Mouse (Mus musculus) heart, adult 2 months (tissue): Measurements from ENCODE around the gene Syngr4. TPM values are rescaled to one million over a fixed set of nuclear protein-coding genes. Genes with fewer than 3 reads are reported as not detected.

Experiments
- DNase-seq, 2 experiments: peaks; one replicate each; pipeline ENCODE4 v3.0.0; 2021
- H3K27ac ChIP-seq: fragments of 200-600 bp; 2 replicates; pipeline ENCODE4 v1.8.1; 2022
- H3K27me3 ChIP-seq: fragments of 200-500 bp; 2 replicates; pipeline ENCODE4 v1.6.1; 2012; ENCODE audit warnings: mild to moderate bottlenecking, low read length, inconsistent platforms, mixed read lengths; ENCODE audit not compliant: control insufficient read depth, insufficient read depth
- H3K36me3 ChIP-seq: fragments of 200-500 bp; 2 replicates; pipeline ENCODE4 v1.6.1; 2012; ENCODE audit warnings: low read length, inconsistent platforms; ENCODE audit not compliant: control insufficient read depth, insufficient read depth
- H3K4me1 ChIP-seq: fragments of 200-500 bp; 2 replicates; pipeline ENCODE4 v1.6.1; 2011; ENCODE audit warnings: low read length; ENCODE audit not compliant: control insufficient read depth, insufficient read depth
- H3K4me3 ChIP-seq: fragments of 200-600 bp; 2 replicates; pipeline ENCODE4 v1.8.1; 2022
- H3K79me2 ChIP-seq: fragments of 200-500 bp; replicated peaks from 2 replicates; pipeline ENCODE4 v1.6.1; 2012; ENCODE audit warnings: mild to moderate bottlenecking, inconsistent platforms, low read length, moderate library complexity, mixed read lengths; ENCODE audit not compliant: control insufficient read depth, insufficient read depth
- H3K9ac ChIP-seq: fragments of 200-500 bp; 2 replicates; pipeline ENCODE4 v1.6.1; 2012; ENCODE audit warnings: low read depth, mild to moderate bottlenecking, control low read depth, inconsistent platforms, low read length, mixed read lengths
- CTCF ChIP-seq: fragments of 200-600 bp; IDR thresholded peaks from 2 replicates; pipeline ENCODE4 v1.8.1; 2022; ENCODE audit warnings: antibody characterized with exemption, mild to moderate bottlenecking, moderate library complexity
- EP300 ChIP-seq: fragments of 200-500 bp; IDR thresholded peaks from 2 replicates; pipeline ENCODE4 v1.6.1; 2011; ENCODE audit warnings: low read depth, low read length, control low read depth; ENCODE audit not compliant: insufficient read depth
- POLR2A ChIP-seq: fragments of 200-500 bp; IDR thresholded peaks from 2 replicates; pipeline ENCODE4 v1.6.1; 2011; ENCODE audit warnings: mild to moderate bottlenecking, low read depth, low read length, control low read depth; ENCODE audit not compliant: insufficient read depth
- WGBS: fragments of 180-500 bp; shearing (Covaris S2); methylation state at CpG from one replicate; pipeline ENCODE4 v1.1.7; 2018; 5-methylcytosine and 5-hydroxymethylcytosine counted together
- intact Hi-C: fragments of 180-260 bp; cut with DNase I; formaldehyde crosslinking; loops from one replicate; pipeline ENCODE4 v1.15.1; 2025
- polyA plus RNA-seq: library from polyadenylated mRNA; depleted of rRNA; stranded (reverse); fragments of >200 nt; gene quantifications from 2 replicates; pipeline ENCODE4 v1.2.3, GENCODE M21; 2012
- total RNA-seq, 2 experiments: library from RNA; stranded (reverse); gene quantifications; 2 replicates each; pipeline ENCODE4 v1.2.3; 2021

Syngr4 gene
- total and polyA plus RNA-seq, 3 experiments, result 0.53 TPM; not detected in 2

DNA sequence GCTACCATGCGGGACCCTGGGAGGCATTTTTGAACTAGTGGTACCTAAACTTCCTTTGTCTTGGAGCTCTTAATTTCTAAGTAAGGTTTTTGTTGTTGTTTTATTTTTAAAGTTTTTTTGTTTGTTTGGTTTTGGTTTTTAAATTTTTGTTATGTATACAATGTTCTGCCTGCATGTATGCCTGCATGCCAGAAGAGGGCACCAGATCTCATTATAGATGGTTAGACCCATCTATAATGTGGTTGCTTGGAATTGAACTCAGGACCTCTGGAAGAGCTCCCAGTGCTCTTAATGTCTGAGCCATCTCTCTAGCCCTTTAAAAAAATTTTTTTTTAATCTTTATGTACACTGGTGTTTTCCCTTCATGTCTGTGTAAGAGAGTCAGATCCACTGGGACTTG is 33.2 kb upstream of the Syngr4 start:
- no peak for TF ChIP-seq POLR2A
- peak; percentile 55 for TF ChIP-seq CTCF
- intact Hi-C loops, result no loop called here
- H3K9ac ChIP-seq, result no peak overlapping the region
- WGBS, result 85% methylated on average over 1 of the region's 1 CpGs
- no peaks in the 10 kb centered on the region for H3K36me3 ChIP-seq
- no peaks in the 10 kb centered on the region for H3K27me3 ChIP-seq
- H3K27ac ChIP-seq, result no peak overlapping the region
- DNase-seq, result no peak
- H3K4me3 ChIP-seq, result no peak overlapping the region
- no peaks in the 10 kb centered on the region for H3K4me1 ChIP-seq
- no peaks in the 10 kb centered on the region for H3K79me2 ChIP-seq

DNA sequence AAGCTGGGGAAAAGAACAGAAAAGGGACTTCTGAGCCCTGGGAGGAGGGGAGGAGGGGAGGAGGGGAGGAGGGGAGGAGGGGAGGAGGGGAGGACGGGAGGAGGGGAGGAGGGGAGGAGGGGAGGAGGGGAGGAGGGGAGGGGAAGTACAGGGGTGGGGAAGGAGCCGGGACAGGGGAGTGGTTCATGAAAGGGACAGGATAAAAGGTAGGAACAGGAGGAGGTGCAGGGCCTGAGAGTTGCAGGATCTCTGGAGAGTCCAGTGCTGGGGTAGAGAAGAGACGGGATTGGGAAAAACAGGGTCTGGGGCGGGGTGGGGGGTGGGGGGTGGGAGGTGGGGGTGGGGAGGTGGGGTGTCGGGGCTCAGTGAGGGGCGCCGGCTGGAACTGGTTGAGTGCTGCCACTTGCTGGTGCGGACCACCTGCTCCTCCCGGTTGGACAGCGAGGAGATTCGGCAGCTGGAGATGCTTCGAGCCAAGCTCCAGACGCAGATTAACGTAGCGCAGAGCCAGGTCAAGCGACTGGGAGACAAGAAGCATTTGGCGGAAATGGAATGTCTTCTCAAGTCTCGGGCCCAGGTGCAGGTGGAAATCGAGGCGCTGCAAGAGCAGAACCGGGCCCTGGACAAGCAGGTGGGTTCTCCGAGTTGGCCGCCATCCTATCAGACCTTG is 32.2 kb upstream of the Syngr4 start:
- Histone ChIP-seq H3K4me1 (no peaks in the 10 kb centered on the region; the same call in 1 of the 2 replicates), H3K27ac (no peak overlapping the region), H3K4me3 (no peak overlapping the region), H3K27me3 (no peaks in the 10 kb centered on the region), H3K36me3 (no peaks in the 10 kb centered on the region), H3K9ac (no peak overlapping the region), H3K79me2 (no peaks in the 10 kb centered on the region)
- no peak for TF ChIP-seq EP300
- TF ChIP-seq POLR2A, result no peak
- no peak for TF ChIP-seq CTCF
- intact Hi-C loops, result no loop called here
- no peak for DNase-seq
- WGBS, result 27% methylated on average over 20 of the region's 23 CpGs

DNA sequence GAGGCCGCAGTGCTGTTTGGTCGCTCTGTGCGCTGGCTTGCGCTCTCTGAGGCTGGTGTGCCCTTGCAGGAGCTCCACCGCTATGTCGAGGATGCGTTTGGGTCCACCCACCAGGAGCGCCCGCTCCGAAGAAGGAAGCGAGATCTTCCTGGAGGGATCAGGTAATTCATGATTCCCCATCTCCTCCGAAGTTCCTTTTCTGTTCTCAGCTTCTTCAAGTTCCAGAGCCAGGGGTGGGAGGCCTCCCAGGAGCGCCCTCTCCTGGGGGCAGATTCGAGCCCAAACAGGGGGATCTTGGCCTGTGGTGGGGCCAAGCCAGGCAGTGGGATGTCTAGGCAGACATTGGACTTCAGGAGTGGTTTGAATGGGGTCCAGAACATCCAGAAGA is 27.9 kb upstream of the Syngr4 start:
- DNase-seq, result peak in 1 of 2 experiments; percentile 45
- H3K27ac ChIP-seq, result peak overlapping the region; percentile 94
- H3K9ac ChIP-seq, result peak overlapping the region; percentile 43
- WGBS, result 11% methylated on average over 14 of the region's 14 CpGs
- H3K4me1 ChIP-seq, result peaks cover 10% of the 10 kb centered on the region
- no peaks in the 10 kb centered on the region for H3K79me2 ChIP-seq
- intact Hi-C loops, result loop anchor here (5.0 kb wide), 1 partner anchor 207 kb away; the partner anchor contains the start of genes Rpl18 and Sphk2
- TF ChIP-seq POLR2A (no peak), CTCF (peak; percentile 47), EP300 (no peak)
- no peaks in the 10 kb centered on the region for H3K27me3 ChIP-seq
- H3K4me3 ChIP-seq, result peak overlapping the region; percentile 50
- no peaks in the 10 kb centered on the region for H3K36me3 ChIP-seq

DNA sequence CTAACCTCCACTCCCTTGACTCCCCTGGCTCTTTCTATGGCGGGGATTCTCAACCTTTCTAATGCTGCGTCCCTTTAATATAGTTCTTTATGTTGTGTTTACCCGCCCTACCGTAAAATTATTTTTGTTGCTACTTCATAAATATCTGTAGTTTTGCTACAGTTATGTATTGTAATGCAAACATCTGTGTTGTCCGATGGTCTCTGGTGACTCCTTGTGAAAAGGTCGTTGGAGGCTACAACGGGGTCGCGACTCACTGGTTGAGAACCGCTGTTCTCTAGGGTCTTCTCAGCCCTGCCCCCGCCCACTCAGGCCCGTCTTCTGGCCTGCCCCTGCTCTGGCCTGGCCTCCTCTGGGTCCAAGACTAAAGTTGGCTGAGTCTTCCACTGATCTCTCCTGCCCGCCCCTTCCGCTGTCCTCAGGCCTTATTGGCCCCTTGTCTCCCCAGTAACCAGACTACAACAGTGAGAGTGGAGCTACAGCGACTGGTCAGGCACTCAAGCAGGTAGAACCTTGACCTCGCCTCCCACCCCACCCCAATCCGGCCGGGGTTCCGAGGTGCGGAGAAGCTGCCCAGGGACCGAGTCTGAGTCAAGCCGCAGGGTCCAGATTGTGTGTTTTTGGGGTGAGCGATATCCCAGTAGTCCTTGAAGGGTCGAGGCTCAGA is 27.4 kb upstream of the Syngr4 start, which contains the start of gene Ccdc114:
Gene Ccdc114 (plus strand): TSS at position 311 of the 667 bp plus-strand sequence.
- H3K4me1 ChIP-seq, result peaks cover 11% of the 10 kb centered on the region
- no peaks in the 10 kb centered on the region for H3K27me3 ChIP-seq
- intact Hi-C loops, result loop anchor here (1.0 to 5.0 kb wide), 3 partner anchors 27 to 207 kb away; partner anchors contain the start of genes Kdelr1, Rpl18 and Sphk2
- WGBS, result 4% methylated on average over 24 of the region's 24 CpGs
- H3K36me3 ChIP-seq, result no peaks in the 10 kb centered on the region
- peak within 1 kb of the TSS; percentile 50 for H3K4me3 ChIP-seq
- TF ChIP-seq CTCF, result no peak
- TF ChIP-seq EP300, result no peak
- TF ChIP-seq POLR2A, result peak; percentile 88
- H3K79me2 ChIP-seq, result no peaks in the 10 kb centered on the region
- peak within 1 kb of the TSS; percentile 94 for H3K27ac ChIP-seq
- H3K9ac ChIP-seq, result peak within 1 kb of the TSS; percentile 81
- DNase-seq, result peak; percentile 85 to 90

DNA sequence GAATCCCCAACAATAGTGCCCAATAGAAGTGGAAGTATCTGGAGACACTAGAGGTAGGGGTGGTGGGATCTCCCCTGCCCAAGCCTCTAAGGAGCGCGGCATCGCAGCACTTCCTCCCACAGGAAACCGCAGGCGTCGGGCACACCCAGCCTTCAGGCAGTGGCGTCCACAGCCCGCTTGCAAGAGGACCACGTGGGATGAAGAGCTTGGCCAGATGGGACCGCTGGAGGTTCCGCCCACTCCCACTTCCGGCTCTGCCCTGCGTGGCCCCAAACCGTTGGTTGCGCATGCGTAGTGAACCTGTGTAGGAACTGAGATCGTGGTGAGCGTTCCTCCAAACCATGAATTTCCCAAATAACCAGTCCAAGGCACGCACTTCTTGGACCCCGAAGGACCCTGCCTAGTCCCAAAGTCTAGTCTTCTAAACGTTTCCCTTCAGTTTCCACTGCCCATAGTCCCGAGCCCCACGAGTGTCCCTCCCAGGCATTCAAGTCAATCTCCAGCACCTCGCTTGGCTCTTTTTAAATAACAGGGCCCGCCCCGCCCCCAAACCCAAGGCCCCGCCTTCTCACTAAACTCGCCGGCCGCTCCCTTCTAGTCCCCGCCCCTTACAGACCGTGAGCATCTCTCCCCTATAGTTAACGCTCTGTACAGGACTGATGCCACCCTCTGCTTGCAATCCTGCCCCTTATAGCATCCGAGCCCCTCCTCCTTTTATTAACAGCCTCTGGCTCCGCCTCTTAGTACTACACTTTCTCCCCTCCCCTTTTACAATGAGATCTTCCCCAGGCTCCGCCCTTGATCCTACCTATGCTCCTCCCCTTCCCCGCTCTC is 26.6 kb upstream of the Syngr4 start:
- H3K27me3 ChIP-seq, result no peaks in the 10 kb centered on the region
- H3K9ac ChIP-seq, result peak overlapping the region; percentile 71
- TF ChIP-seq POLR2A (peak; percentile 81), CTCF (no peak), EP300 (peak; percentile 87)
- under 1% methylated on average over 37 of the region's 37 CpGs for WGBS
- DNase-seq, result peak; percentile 94 to 97
- no peaks in the 10 kb centered on the region for H3K36me3 ChIP-seq
- H3K27ac ChIP-seq, result peak overlapping the region; percentile 94
- H3K4me1 ChIP-seq, result peaks cover 11% of the 10 kb centered on the region
- no peaks in the 10 kb centered on the region for H3K79me2 ChIP-seq
- intact Hi-C loops, result loop anchor here (1.0 to 5.0 kb wide), 3 partner anchors 26 to 206 kb away; partner anchors contain the start of genes Kdelr1, Rpl18 and Sphk2
- H3K4me3 ChIP-seq, result peak overlapping the region; percentile 50
